Mouse (Mus musculus): Measurements from ENCODE around the gene Rara. TPM values are rescaled to one million over a fixed set of nuclear protein-coding genes. Genes with fewer than 3 reads are reported as not detected.
"Not testable (repeated sequence)": the region's sequence is repeated elsewhere in the genome, so short reads cannot be mapped to it uniquely, and the experiment has no call there.

Gene Rara
- polyA plus RNA-seq, 1 experiment from 2014 or later: 17.3 TPM

GRCm38 (mm10) chr11:98907437-98908173 is 20.0 kb upstream of the Rara start, which contains the start of gene Cdc6:
TSS of gene Cdc6 (plus strand) at chr11:98907801.
- Histone ChIP-seq H3K9ac (replicated peaks) (peak within 1 kb of the TSS; percentile 54), H3K4me3 (peak within 1 kb of the TSS; percentile 61), H3K27me3 (no peaks in the 10 kb centered on the region), H3K27ac (replicated peaks) (no peak within 1 kb of the TSS), H3K9me3 (no peaks in the 10 kb centered on the region), H3K4me1 (peaks cover 35% of the 10 kb centered on the region), H3K36me3 (peaks cover 30% of the 10 kb centered on the region; the same call in 1 of the 2 replicates), H3K4me2 (replicated peaks) (peak within 1 kb of the TSS; percentile 97)
- peak; percentile 99 for ATAC-seq (ENCODE audit: low FRiP score, low read depth)
- under 1% methylated on average over 49 of the region's 49 CpGs for WGBS

GRCm38 (mm10) chr11:98909654-98910053 is 18.0 kb upstream of the Rara start:
- no peak overlapping the region for H3K27ac ChIP-seq (replicated peaks)
- H3K4me3 ChIP-seq: no peak overlapping the region
- no peaks in the 10 kb centered on the region for H3K27me3 ChIP-seq
- peaks cover 39% of the 10 kb centered on the region for H3K36me3 ChIP-seq
- WGBS: 48% methylated on average over 6 of the region's 6 CpGs
- no peaks in the 10 kb centered on the region for H3K9me3 ChIP-seq
- H3K9ac ChIP-seq (replicated peaks): no peak overlapping the region
- peaks cover 24% of the 10 kb centered on the region for H3K4me1 ChIP-seq
- peak overlapping the region; percentile 97 for H3K4me2 ChIP-seq (replicated peaks)
- no peak for ATAC-seq (ENCODE audit: low FRiP score, low read depth)

- WGBS: 94% methylated on average over 11 of the region's 11 CpGs
- Histone ChIP-seq H3K36me3 (peaks cover 43% of the 10 kb centered on the region), H3K9ac (replicated peaks) (no peak overlapping the region), H3K4me3 (no peak overlapping the region), H3K27me3 (no peaks in the 10 kb centered on the region), H3K27ac (replicated peaks) (no peak overlapping the region), H3K4me1 (peaks cover 24% of the 10 kb centered on the region), H3K9me3 (no peaks in the 10 kb centered on the region), H3K4me2 (replicated peaks) (no peak overlapping the region)
- no peak for ATAC-seq (ENCODE audit: low FRiP score, low read depth)
These were observed 17.2 kb upstream of the Rara start for GRCm38 (mm10) chr11:98910415-98910814.

DNA sequence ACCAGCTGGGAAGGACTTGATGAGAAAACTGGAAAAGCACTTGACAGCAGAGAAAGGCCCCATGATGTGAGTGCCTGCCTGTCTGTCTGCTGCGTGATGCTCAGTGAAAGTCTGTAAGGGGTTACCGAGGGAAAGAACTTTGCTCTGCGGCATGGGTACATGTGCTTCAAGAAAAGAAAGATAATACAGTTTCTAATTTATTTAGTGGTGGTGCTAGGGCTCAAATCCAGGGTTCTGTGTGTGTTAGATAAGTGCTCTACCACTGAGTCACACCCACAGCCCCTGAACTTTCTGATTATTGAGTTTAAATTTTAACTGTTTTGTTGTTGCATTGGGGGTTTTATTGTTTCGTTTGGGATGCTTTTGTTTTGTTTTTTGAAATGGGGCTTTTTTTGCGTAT is 16.1 kb upstream of the Rara start:
- Histone ChIP-seq H3K4me3 (no peak overlapping the region), H3K9me3 (no peaks in the 10 kb centered on the region), H3K36me3 (peaks cover 48% of the 10 kb centered on the region), H3K9ac (replicated peaks) (no peak overlapping the region), H3K27me3 (no peaks in the 10 kb centered on the region), H3K27ac (replicated peaks) (no peak overlapping the region), H3K4me1 (peaks cover 24% of the 10 kb centered on the region), H3K4me2 (replicated peaks) (no peak overlapping the region)
- no peak for ATAC-seq (ENCODE audit: low FRiP score, low read depth)
- 86% methylated on average over 5 of the region's 5 CpGs for WGBS

GRCm38 (mm10) chr11:98914196-98914595 is 13.4 kb upstream of the Rara start:
- ATAC-seq (ENCODE audit: low FRiP score, low read depth): no peak
- H3K9ac ChIP-seq (replicated peaks): no peak overlapping the region
- no peak overlapping the region for H3K4me2 ChIP-seq (replicated peaks)
- H3K27me3 ChIP-seq: no peaks in the 10 kb centered on the region
- H3K4me3 ChIP-seq: no peak overlapping the region
- H3K9me3 ChIP-seq: no peaks in the 10 kb centered on the region
- WGBS: 84% methylated on average over 11 of the region's 11 CpGs
- peaks cover 9% of the 10 kb centered on the region for H3K4me1 ChIP-seq
- no peak overlapping the region for H3K27ac ChIP-seq (replicated peaks)
- peaks cover 62% of the 10 kb centered on the region for H3K36me3 ChIP-seq

DNA sequence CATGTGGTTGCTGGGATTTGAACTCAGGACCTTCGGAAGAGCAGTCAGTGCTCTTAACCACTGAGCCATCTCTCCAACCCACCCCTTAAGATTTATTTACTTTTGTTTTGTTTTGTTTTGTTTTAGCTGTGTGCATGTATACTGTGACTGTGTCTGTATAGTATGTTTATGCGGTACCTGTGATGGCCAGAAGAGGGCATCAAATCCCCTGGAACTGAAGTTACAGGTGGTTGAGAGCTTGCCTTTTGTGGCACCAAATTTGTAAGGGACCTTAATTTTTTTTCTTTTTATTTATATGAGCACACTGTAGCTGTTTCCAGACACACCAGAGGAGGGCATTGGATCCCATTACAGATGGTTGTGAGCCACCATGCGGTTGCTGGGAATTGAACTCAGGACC is 11.2 kb upstream of the Rara start:
- ATAC-seq (ENCODE audit: low FRiP score, low read depth); H3K9me3 ChIP-seq; H3K27me3 ChIP-seq; H3K4me3 ChIP-seq; H3K4me1 ChIP-seq; H3K27ac ChIP-seq (replicated peaks); H3K9ac ChIP-seq (replicated peaks); H3K4me2 ChIP-seq (replicated peaks): not testable (repeated sequence)
- 96% methylated on average over 3 of the region's 3 CpGs for WGBS
- peaks cover 62% of the 10 kb centered on the region for H3K36me3 ChIP-seq

- ATAC-seq (ENCODE audit: low FRiP score, low read depth): no peak
- Histone ChIP-seq H3K36me3 (peaks cover 52% of the 10 kb centered on the region), H3K27ac (replicated peaks) (no peak overlapping the region), H3K4me2 (replicated peaks) (no peak overlapping the region), H3K9me3 (no peaks in the 10 kb centered on the region), H3K4me3 (no peak overlapping the region), H3K9ac (replicated peaks) (no peak overlapping the region), H3K4me1 (peaks cover 1% of the 10 kb centered on the region; the same call in 1 of the 2 replicates), H3K27me3 (no peaks in the 10 kb centered on the region)
- 79% methylated on average over 13 of the region's 13 CpGs for WGBS
These were observed 10.1 kb upstream of the Rara start for GRCm38 (mm10) chr11:98917428-98918005.

DNA sequence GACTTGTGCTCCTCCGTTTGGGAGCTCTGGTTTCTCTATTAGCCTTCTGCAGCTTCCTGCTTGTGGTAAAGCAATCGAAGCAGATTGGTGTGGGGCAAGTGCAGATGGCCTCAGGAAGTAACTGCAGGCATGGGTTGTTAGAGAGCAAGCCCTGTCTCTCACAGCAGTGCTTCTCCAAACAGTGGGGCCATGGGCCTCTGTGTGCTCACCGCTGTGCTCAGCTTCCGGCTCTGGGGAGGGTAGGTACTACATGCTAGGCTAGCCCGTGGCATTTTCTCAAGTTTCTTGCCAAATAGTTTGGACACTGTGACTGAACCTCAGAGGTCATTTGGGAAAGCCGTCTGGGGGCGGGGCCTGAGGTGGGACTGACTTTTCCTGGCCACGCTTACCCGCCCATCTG is 9.4 kb upstream of the Rara start:
- H3K36me3 ChIP-seq: peaks cover 52% of the 10 kb centered on the region
- ATAC-seq (ENCODE audit: low FRiP score, low read depth): no peak
- no peak overlapping the region for H3K4me2 ChIP-seq (replicated peaks)
- H3K4me3 ChIP-seq: no peak overlapping the region
- H3K9ac ChIP-seq (replicated peaks): 0 out of 2 replicates have a peak overlapping the region, but pooled peaks have one; percentile 20
- no peak overlapping the region for H3K27ac ChIP-seq (replicated peaks)
- no peaks in the 10 kb centered on the region for H3K9me3 ChIP-seq
- H3K4me1 ChIP-seq: peaks cover 4% of the 10 kb centered on the region; the same call in 1 of the 2 replicates
- no peaks in the 10 kb centered on the region for H3K27me3 ChIP-seq
- 81% methylated on average over 9 of the region's 9 CpGs for WGBS

DNA sequence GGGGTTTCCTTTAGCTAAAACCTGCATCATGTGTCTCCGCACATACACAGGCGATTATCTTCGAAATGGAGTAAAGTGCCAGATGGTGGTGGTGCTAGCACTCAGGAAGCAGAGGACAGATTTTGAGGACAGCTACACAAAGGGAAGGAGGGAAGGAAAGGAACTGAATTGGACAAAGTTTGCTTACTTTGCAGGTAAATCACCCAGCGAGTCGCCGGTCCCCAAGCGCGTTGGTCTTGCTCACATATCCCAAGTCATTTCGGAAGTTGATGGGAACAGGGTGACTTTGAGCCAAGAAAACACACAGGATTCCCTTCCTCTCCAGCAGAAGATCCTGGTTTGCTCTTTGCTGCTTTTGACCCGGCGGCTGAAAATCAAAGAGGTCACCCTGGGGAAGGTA is 8.6 kb upstream of the Rara start:
- Histone ChIP-seq H3K4me1 (peaks cover 7% of the 10 kb centered on the region; the same call in 1 of the 2 replicates), H3K9me3 (no peaks in the 10 kb centered on the region), H3K36me3 (peaks cover 45% of the 10 kb centered on the region), H3K4me2 (replicated peaks) (no peak overlapping the region), H3K9ac (replicated peaks) (no peak overlapping the region), H3K27me3 (no peaks in the 10 kb centered on the region), H3K27ac (replicated peaks) (no peak overlapping the region), H3K4me3 (no peak overlapping the region)
- 92% methylated on average over 11 of the region's 11 CpGs for WGBS
- ATAC-seq (ENCODE audit: low FRiP score, low read depth): no peak

DNA sequence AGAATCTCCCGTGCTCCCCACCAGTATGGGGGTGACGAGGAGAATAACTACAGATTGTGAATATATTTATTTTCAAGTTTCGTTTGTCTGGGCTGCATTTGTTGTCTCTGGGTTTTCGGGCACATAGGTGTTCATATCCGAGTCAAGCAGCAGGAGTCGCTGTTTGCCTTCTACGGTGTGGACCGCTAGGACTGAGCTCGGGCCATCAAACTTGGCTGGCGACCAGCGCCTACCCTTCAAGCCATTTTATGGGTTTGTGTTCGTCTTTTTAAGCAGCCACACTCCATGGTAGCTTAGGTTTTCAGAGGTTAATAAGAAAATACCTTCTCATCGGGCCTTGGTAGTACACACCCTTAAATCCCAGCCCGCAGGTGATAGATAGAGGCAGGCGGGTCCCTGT is 5.8 kb upstream of the Rara start:
- ATAC-seq (ENCODE audit: low FRiP score, low read depth); H3K27me3 ChIP-seq; H3K27ac ChIP-seq (replicated peaks); H3K9me3 ChIP-seq; H3K9ac ChIP-seq (replicated peaks); H3K4me3 ChIP-seq; H3K4me2 ChIP-seq (replicated peaks): not testable (repeated sequence)
- Histone ChIP-seq H3K4me1 (peaks cover 31% of the 10 kb centered on the region), H3K36me3 (peaks cover 26% of the 10 kb centered on the region)
- WGBS: 60% methylated on average over 15 of the region's 15 CpGs

GRCm38 (mm10) chr11:98922307-98922706 is 5.3 kb upstream of the Rara start:
- not testable (repeated sequence) for H3K4me2 ChIP-seq (replicated peaks); H3K27ac ChIP-seq (replicated peaks); H3K27me3 ChIP-seq; H3K4me3 ChIP-seq; ATAC-seq (ENCODE audit: low FRiP score, low read depth); H3K9me3 ChIP-seq; H3K9ac ChIP-seq (replicated peaks)
- WGBS: 52% methylated on average over 10 of the region's 10 CpGs
- Histone ChIP-seq H3K4me1 (peaks cover 31% of the 10 kb centered on the region), H3K36me3 (peaks cover 21% of the 10 kb centered on the region)

DNA sequence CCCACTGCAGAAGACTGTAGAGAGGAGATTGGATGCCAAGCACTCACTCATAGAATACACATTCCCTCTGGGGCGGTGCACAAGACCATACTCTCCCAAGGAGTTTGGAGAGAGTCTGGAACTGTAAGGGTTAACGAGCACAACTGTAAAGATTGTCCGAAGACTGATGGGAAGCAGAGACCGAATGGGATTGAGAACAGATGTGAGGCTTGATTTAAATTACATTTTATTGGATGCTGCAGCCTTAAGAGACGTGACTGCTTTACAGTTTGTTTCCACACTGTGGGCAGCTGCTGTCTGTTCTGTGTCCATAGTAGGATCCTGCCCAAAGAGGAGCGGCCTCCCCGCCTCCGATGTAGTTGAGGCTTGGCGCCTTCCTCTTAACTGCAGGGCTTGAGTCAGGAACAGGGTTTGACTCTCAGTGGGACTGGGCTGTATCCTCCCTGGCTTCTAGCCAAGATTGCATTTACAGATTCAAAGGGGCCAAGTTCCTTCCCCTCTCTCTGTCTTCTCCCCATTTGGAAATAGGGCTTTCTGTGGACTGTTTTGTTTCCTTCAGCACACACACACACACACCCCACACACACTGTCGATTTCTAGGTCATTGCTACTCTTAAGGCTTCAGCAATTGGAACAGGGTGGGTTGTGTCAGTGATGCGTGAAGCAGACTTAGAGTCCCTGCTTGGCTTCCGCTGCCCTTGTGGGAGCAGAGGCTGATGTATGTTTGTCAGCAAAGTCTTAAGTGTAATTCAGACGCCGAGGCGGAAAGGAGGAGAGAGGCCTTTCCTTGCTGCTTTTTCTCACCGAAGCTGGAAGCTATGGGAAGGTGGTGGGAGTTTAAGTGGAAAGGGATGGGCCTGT is 4.5 kb upstream of the Rara start:
- peaks cover 39% of the 10 kb centered on the region for H3K4me1 ChIP-seq
- H3K4me3 ChIP-seq; H3K27me3 ChIP-seq; H3K4me2 ChIP-seq (replicated peaks); H3K9ac ChIP-seq (replicated peaks); H3K27ac ChIP-seq (replicated peaks); H3K9me3 ChIP-seq; ATAC-seq (ENCODE audit: low FRiP score, low read depth): not testable (repeated sequence)
- 67% methylated on average over 16 of the region's 16 CpGs for WGBS
- H3K36me3 ChIP-seq: peaks cover 20% of the 10 kb centered on the region

Measured in midbrain, embryonic 12.5 days (tissue).